Mouse (Mus musculus) frontal cortex, adult 2 months (tissue): Measurements from ENCODE around the gene Nrip1. TPM values are rescaled to one million over a fixed set of nuclear protein-coding genes. Genes with fewer than 3 reads are reported as not detected.

Experiments
- DNase-seq, 2 experiments: peaks; one replicate each; pipeline ENCODE4 v3.0.0; 2022; ENCODE audit warnings: low spot score in 1 of 2; ENCODE audit errors: extremely low spot score in 1 of 2
- polyA plus RNA-seq: library from polyadenylated mRNA; depleted of rRNA; stranded (reverse); fragments of >200 nt; gene quantifications from 2 replicates; pipeline ENCODE4 v1.2.3, GENCODE M21; 2012

The Nrip1 gene
- polyA plus RNA-seq, 1 experiment: 10.1 TPM

DNA sequence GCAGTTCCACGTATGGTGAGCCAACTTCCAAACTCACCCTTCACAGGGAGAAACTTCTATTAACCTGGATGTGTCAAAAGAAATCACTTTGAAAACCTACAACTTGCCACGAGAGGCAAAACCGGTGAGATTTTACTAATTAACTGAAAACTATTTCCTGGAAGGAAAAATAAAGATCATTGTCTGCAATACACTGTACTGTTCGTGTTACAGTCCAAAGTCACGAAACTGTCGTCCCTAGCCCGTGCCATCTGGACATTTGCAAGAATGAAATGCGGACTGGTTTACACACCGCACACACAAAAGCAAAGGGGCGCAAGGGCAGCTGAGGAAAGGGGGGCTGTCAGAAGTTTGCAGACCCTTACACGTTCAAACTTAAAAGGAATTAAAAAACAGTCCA lies 24.6 kb downstream of the Nrip1 start:
- no peak for DNase-seq

DNA sequence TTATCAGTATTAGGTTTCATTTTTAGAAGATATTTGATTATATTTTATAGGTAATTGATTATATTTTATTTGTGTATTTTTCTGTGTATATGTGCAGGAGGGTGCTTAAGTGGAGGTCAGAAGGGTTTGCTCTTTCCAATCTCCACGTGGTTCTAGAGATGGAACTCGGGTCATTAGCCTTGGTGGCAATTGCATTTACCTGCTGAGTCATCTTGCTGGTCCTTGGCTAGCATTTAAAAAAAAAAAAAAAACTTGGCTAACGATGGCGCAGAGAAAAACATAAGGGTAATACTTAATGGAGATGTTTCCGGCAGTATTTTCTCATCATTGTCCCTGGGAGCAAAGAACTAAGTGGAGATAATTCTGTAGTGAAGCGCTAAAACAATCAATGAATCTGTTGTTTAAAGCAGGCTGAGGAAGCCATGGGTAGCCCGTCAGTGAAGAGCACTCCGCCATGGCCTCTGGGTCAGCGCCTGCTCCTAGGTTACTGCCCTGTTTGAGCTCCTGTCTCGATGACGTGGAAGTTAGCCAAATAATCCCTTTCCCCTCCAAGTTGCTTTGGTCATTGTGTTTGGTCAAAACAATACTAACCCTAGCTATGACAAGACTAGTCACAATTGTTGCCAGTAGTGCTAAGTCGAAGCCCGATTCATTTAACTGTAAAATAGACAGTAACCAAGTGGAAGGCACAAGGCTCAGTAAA lies 25.8 kb downstream of the Nrip1 start:
- no peak for DNase-seq

DNA sequence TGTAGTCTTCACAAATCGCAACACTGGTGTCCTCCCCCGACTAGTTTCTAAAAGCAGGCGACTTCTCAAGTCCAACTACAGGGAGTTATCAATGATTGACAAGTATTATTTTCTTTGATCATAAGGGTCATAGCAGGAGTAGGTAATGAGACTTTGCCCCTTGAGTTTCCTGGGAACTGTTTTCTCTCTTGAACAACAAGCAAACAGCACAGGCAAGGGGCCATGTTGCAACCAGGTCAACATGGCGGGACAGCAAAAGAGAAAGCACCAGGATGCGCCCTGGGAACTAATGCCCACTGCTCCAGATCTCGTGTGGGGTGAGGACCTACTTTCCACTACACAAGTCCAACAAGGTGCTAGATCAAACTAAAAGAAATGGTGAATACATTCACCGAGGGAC lies 27.3 kb downstream of the Nrip1 start:
- no peak for DNase-seq

DNA sequence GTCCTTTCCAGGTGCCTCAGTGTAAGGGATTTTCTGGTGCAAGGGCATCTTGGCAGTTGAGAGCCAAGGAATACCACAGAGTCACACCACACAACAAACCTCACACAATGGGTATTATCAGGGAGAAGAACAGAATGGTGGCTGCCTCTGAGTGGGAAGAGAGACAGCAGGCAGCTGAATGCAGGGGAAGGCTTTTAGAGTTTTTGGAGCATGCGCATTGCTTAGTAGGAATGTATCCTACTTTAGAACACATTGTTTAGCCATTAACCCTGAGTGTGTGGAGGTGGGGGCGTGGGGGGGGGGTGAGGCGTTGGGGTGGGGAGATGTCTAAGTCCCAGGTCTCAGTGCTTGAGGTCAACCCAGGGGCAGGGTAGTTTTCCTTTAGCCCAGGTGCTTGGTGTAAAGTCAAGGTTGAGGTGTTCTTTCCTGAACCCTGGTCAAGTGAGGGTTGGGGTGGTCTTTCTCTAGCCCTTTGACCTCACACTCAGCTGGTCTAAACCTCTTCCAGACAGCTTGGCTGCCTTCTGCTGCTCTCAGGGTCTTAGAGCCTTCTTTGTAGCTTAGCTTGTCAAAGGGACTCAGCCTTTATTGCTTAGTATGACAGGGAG lies 28.8 kb downstream of the Nrip1 start:
- no peak for DNase-seq

DNA sequence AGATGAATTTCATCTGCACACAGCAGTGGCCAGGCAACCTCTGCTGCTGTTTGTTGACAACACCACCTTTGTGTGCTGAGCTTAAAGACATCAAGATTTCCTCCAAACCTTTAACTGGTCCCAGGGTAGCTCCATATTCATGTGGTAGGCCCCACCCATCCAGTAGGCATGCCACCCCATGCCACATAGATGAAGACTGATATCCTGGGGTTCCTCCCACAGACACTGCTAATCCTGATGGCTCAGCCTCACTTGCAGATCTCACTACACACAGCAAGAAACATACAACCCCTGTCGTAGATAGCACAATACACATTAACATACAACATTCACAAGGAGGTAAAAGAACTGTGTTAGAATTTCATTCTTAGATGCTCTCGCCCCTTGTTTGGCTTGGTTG lies 29.6 kb downstream of the Nrip1 start:
- DNase-seq: no peak

DNA sequence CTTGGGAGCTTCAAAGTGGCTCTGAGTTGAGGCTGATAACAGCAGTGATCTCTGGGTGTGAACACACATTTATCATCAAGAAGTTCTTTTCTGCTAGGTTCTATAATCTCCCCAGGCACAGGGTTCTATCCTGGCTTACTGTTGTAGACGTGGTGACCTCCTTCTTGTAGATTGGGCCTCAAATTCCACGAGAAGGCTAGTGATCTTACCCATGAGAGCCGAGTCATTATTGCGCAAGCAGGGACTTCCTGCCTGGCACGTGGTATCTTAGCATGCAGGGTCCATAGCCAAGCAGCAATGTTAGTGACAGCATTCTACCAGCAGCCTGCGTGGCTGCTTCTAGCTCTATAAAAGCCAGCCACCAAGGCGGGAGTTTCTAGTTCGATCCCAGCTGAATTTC lies 32.0 kb downstream of the Nrip1 start:
- no peak for DNase-seq

DNA sequence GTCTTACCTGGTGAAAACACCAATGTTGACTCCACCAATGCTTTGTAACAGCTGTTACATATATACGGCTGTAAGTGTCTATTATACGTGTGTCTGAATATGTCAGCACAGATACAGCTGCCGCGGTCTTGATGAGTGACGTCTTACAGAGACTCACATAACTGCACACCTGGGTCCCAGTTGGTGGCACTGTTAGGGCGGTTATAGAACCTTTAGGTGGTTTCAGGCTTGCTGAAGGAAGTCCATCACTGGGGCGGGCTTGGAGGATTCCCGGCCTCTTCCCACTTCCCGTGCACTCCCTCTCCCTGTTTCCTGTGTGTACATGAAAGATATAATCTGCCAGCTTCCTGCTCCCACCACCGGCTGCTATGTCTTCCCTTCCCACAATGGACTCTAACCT lies 34.4 kb downstream of the Nrip1 start:
- DNase-seq: no peak

DNA sequence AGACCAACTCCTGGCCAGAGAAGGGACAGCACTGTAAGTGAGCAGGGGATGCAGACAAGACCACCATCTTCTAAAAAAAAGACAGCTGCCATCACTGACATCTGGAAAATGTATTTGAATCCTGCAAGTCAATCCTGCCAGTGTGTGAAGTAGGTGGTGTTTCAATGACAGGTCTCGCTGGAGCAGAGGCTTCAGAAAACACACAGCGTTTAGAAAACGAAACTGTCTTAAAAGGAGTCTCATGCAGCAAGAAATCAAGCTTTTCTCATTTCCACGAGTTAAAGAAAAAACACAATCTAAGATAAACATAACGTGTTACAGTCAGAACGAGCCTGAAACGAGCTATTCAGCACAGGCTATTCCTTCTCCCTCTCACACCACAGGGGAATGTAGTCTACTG lies 36.3 kb downstream of the Nrip1 start:
- no peak for DNase-seq

DNA sequence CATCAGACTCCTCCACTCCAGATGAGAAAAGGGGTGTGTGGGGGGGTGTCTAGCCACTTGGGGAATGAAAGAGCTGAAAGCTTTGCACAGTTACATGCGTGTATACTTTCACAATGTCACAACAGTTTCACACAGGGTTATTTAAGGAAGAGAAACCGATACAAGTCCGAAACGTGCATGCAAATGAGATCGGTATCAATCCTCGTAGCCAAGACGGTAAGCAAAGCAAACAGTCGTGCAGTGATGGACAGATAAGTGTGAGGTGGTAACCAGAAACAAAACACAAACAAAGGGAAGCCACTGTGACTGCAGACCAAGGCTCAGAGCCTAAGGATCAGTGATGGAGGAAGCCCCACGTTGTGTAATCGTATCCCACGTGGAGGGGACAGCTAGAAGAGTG lies 36.7 kb downstream of the Nrip1 start:
- DNase-seq: no peak

DNA sequence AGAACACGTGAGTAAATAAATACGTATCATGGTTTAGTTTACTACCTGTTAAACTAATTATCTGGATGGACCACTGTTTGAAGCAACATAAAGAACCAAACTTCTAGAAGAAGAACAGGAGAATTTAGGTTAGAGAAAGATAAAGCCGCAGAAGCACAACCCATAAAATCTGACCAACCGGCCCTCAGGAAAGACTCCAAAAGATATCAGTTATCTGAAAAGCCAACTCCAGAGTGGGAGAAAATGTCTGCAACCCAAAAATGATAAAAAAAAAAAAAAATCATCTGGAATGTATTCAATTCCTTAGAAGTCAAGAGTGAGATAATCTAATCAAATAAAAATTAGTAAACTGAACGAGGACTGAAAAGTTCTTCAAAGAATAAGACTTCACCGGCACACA lies 37.7 kb downstream of the Nrip1 start:
- DNase-seq: no peak

DNA sequence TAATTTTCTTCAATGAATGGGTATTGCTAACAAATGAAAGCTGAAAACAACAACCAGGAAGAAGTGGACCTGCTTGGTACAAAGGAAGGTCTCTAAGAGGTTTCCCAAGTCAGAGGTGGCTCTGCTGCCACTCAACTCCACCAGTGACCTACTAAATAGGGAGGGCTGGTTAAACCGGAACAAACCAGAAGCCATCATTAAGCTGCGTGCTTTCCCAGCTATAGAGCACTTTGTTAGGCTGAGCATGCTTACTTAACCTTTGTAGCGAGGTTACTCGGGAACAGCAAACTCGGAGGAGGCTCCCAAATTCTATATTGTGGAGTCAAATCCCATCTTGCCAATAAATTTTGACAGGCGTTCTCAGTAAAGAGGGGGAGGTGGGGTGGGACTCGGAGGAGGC lies 41.5 kb downstream of the Nrip1 start:
- DNase-seq: no peak

DNA sequence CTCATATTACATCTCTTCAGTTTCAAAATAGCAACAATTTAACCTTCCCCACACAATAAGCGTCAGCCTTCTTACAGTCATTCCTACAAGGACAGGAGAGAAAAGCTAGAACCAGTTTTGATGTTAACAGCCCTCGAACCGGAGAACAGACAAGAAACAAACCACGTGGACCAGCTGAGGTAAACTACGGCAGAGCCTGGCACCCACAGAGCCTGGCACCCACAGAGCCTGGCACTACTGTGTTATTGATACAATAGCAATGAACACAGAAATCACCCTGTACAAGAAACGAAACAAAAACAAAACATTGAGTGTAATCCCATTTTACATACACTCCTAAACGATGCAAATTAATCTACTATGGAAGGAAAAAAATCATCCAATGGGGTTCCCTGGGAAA lies 42.4 kb downstream of the Nrip1 start:
- no peak for DNase-seq

DNA sequence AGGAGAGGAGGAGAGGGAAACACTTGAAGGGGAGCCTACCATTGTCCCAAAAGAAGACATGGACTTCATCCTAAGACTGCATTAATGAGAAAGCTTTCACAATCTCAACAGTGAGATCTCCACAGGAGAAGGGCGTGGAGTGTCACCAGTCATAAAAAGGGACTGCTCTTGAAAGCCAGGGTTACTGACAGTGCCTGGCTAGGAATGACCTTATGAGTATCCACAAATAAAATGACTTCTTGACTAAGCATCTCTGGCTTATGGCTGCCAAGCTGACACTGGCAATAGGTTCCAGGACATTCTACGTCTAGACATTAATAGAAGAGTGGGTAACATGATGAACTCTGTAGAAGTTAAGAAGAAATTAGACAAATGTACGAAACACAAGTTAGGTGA lies 48.3 kb downstream of the Nrip1 start:
- DNase-seq: no peak

DNA sequence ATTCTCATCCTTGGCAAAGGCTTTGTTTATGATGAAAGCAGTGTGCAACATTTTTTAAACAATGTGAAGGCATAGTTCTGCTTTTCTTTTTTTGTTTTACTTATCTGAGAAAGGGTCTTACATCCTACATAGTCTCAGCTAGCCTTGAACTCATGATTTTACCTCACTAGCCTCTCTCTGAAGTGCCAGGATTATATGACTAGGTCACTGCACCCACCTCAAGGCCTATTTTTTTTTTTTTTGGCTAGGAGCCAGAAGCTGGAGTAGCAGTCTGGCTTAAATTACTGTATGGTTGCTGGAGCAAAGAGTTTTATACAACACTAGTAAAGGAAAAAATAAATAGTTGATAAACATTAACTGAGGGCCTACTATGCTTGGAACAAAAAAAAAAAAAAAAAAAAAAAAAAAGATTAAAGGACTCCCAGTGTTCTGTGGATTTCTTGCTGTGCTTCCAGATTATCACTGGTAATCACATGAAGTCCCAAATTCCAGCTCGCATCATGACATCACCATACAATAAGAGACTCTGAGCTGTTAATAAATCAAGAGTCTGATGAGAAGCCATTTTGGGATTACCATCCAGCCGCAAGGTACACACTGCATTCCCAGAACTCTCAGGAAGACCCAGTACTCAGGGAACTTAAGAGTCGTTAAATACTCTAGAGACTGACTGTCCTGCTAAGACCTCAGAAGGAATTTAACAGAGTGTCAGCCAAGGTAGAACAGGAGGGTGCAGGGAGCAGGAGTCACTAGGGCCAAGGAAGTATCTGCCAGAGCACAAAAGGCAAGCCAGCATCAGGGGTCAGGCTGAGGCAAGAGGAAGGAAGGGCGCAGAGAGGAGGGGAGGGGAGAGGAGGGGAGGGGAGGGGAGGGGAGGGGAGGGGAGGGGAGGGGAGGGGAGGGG lies 49.0 kb downstream of the Nrip1 start:
- no peak for DNase-seq

DNA sequence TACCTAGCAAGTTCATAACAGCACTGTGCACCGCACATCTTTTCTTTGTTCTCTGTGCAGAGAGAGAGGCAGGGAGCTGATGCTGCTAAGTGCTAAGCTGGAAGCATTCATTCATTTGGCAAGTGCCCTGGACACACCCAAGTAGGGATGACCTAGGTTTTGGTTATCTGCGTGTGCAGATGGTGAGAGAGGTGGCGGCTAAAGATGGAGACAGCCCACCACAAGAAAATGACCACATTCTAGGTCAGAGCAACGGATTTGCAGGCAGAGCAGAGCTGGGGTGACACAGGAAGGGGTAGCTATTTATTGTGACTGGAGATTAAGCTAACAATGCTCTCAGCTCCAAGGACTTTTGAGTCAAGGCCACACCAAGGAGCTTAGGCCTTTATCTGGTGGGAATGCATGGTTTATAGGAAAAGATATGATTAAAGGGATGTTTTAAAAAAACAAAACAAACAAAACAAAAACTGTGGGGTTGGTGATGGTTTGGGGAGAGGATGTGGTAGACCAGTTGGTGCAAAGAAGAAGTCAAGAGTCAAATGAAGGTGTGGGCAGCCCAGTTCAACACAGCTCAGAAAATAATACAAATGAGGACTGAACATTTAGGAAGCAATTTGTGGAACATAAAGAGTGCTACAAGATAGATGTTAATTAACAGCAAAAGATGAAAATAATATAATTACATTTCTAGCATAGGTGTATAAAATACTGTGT lies 49.9 kb downstream of the Nrip1 start:
- no peak for DNase-seq

DNA sequence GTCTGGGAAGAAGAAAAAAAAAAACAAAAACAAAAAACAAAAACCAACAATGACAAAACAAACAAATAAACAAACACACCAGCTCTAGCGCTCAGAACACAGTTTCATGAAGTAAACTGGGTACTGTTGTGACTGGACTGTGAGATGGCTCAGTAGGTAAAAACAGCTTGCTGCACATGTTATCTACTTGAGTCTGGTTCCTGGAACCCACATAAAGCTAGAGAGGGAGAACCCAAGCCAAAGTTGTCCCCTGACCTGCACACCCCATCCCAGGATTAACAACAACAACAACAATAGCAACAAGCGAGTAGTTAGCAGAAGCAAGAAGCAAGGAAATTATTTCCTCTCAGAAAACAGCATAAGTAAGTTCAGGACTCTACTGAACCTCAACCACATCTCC lies 50.5 kb downstream of the Nrip1 start:
- no peak for DNase-seq

DNA sequence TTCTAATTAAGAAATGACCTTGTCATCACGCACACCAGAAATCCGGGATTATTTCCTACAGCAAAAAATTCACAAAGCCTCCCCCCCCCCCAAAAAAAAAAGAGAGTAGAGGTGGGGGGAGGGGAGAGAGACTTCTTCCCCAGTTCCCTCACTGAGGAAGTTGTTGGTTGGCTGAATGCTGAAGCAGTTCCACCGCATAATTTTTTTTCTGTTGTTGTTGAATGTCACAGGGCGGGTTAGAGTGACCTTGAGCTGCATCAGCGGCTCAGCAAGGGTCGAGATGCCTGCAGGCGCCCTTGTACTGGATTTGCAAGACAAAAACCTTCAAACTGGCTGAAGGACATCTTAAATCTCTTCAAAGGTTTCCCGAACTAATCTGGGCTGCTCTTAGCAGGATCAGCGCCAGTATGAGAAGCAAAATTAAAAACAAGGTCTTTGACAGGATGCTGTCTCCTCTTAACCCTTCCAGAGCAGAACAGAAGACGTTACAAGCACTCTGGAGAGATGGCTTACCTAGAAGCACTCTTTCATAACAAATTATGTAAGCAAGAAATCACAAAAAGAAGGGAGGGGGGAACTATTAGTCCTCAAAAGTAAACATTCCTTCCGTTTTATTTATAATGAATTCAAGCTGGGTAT lies 52.0 kb downstream of the Nrip1 start:
- no peak for DNase-seq

DNA sequence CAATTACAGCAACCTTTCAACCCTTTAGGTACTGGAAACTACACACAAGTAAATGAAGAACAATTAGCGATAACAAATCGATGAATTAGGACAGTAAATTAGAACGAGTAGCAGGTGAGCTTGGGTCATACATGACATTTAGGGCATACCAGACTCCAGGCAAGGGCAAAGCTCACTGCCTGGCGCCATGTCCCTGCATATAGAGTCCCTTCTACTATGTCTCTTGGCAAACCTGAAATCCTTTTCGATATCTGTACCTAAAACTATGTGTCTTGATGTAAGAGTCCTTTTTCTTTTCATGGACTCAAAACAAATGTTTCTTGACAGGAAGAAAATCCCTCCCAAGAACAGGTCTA lies 53.5 kb downstream of the Nrip1 start:
- no peak for DNase-seq

DNA sequence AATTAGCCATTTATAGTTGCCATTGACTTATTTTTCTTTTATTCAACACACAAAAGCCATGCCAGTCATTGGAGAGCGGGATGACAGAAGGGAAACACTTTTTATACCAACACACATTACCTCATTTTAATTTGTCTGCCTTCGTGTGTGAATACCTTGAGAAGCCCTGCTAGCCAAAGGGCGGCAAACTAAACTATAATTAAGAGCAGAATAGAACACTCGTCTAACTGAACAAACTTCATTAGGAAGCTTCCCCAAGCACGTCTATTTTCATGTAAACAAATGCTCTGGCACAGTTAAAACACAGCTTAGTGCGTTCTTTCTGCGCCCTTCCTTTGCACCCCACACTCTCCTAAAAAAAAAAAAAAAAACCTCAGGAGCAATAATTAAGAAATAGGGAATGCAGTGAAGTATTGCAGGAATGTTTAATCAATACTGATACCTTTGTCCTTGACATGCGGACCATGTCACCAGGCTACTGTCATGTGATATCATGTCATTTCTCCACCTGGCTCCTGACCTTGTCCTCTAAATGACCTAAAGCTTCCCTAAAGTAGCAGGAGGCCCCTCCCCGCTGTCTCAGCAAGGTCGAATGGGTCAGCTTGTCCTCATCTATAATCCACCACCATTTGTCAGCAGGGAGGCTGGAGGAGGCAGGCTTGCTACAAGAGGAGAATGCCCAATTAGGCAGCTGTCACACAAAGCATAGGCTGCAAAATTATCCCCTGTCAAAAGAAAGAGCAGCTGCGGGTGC lies 54.1 kb downstream of the Nrip1 start:
- no peak for DNase-seq

DNA sequence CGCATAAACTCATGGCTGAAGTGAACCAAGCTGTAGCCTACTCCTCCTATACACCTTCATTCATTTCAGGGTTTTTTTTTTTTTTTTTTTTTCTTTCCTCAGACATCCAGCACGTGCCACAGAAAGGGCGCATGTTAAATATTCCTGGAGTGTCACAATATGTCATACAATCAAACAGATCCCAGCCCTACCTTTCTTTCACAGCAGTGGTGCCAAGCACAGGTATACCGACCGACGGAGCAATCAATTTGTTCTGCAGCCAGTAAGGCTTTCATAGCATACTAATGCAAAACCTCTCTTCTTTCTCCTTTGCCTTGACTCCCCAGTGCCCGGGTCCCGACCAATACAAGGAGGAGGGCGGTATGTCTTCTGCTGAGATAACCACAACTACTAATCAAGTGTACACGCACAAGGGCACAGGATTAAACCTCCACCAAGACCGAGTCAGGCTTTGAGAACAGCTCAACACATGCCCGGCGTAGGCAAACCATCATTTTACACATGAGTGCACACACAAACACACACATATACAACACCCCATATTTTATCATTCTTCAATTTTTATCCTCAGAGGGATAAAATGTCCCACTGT lies 55.2 kb downstream of the Nrip1 start:
- no peak for DNase-seq
